Mouse (Mus musculus): Measurements from ENCODE around the gene 1110012L19Rik. TPM values are rescaled to one million over a fixed set of nuclear protein-coding genes. Genes with fewer than 3 reads are reported as not detected.
"Not testable (repeated sequence)": the region's sequence is repeated elsewhere in the genome, so short reads cannot be mapped to it uniquely, and the experiment has no call there.

Gene 1110012L19Rik
- 21.0 and 22.5 TPM in 2 replicates for total RNA-seq (2021)
- long read RNA-seq, experiment 1, transcript 1110012L19Rik-201 (3 exons, 1,094 nt) = major isoform, 35 of 37 reads
- long read RNA-seq, experiment 1, partial matches to known transcripts = 2 of 37 reads
- long read RNA-seq, experiment 1, other reads (novel, unspliced or antisense) = 0 of 37 reads
- long read RNA-seq, experiment 2, transcript 1110012L19Rik-201 (3 exons, 1,094 nt) = major isoform, 25 of 26 reads
- long read RNA-seq, experiment 2, partial matches to known transcripts = 1 of 26 reads
- long read RNA-seq, experiment 2, other reads (novel, unspliced or antisense) = 0 of 26 reads

DNA sequence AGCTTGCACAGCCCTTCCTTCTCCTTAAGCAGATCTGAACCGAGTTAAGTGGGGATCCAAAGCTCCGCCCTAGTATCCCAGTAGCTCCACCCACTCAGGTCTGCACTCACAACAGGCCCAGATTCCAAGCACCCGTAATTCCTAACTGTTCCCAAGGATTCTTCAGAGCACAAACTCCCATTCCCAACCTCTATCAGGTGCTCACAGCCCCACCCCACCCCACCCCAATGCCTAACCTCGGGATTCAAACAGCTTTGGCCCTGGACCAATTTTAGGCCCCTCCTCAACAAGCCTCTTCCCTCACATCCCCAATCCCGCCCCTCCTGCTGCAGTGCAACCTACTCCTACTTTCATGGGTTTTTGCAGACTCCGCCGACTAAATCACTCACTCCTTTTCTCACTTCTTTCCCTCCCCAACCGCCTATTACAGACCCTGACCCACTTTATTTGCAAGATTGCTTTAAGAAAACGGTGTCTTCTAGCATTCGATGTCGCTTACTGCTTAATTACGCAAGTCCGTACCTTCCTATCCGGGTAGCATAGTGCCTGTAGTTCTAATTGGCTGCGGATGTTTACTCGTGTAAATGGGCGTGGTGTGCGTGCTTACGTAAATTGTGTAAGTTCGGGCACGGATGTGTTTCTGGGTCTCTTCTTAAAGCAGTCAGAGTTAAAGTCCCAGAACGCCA lies at the start of gene 1110012L19Rik:
Gene 1110012L19Rik, plus strand, starts transcription at position 602 of the 686 bp plus-strand sequence.
- peak; percentile 78 for DNase-seq

DNA sequence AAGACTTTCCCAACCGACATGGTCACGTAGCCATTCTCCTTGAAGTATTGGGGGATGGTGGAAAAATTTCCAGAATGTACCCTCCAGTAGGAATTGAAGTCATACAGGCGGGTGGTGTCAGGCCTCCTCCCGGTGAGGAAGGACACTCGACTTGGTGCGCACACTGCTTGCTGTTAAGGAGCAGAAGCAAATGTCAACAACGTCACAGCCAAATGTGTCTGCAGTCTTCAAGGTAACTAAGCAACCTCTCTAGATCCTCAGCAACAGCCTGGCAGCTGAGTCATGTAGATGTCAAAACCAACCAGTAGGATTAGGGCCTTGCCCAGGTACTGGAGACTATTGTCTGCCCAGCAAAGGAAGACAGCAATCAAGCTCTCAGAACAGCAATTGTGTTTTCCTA lies 22.7 kb upstream of the 1110012L19Rik start:
- no peak for DNase-seq

DNA sequence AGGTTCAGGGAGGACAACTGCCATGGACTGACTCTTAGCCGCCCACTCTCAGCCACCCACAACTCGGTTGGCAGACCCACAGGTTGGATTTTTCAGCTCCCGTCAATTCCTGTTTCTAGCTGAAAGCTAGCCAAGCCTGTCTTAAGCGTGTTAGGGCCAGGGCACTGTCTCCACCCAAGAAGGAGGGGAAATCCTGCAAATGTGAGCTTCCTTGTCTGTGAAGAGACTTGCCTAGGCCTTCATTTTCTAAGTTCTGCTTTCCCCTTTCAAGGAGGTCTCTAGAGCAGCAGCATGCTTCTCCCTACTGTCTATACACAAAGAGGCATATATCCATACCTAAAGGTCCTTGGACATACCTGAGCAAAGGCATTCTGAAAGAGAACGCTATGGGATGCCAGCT lies 22.2 kb upstream of the 1110012L19Rik start:
- DNase-seq = no peak

DNA sequence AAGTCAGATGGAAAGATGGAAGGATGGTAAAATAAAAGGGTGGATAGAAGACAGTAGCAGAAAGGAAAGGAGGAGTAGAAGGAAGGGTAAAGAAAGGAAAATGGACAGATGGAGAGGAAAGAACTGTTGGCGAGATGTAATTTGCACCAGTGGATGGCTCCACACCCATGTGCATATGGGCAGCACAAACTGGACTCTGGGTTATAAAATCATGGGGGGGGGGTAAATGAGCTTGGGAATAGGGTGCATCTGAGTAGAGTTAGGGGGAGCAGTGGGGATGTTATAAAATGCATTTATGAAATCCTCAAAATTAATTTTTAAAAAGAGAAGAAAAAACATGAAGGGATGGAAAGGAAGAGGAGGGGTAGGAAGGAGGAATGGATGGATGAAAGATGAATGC lies 21.5 kb upstream of the 1110012L19Rik start:
- no peak for DNase-seq

DNA sequence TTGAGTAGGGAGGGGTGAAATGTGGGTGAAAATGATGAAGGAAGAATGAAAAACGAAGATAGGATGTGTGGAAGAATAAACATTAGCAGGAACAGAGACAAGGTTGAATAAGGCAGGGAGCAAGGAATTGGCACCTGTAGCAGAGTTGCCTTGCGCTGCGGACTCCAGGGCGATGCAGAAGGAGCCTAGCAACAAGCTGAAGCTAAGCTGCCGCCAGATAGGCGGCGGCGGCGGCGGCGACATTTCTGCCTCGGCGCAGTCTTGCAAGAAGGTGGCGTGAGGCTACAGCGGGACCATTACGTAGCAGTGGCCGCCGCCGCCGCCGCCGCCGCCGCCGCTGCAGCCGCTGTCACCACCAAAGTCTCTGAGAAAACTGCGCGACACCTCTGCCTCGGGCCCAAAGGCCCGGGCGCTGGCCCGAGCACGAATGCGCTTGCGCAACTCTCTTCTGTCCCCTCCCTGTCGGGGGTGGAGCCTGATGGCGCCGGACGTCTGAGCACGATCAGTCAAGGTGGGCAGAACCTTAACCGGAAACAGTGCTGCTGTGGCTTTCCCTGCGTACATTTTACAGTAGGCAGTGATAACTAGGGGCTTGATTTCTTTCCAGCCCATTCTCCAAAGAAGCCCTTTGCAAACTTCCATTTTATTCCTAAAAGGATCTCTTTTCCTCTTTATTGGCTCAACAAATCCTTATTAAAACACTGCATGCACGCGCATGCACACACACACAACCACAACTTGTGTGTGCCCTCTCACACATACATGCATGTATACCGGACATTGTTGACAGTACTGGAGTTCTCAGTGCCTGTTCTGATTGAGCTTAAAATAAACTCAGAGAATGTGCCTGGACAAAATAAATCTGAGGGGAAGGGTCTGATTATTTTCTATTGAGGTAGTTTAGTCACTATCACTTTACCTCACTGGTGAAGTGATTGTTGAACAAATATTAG lies 20.7 kb upstream of the 1110012L19Rik start, which contains the start of gene Ids:
Gene Ids, minus strand, starts transcription at position 424 of the 953 bp plus-strand sequence.
- DNase-seq = peak; percentile 93

DNA sequence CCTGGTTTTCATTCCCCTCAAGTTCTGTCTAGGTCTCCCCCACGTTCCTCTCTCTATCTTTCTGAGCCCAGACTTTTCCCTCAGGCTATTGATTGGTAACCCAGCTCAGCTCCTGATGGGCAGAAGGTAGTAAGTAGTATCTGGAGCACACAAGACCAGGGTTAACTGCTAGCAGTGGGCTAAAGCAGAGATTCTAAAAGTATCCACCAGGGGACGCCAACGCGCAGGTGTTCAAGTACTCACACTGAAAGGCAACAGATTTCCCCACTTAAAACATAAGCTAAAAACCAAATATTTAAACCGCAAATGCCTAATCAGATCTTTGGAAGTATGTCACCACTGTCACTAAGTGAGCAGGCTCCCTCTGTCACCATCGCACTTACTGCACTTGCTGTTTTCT lies 15.9 kb upstream of the 1110012L19Rik start:
- DNase-seq = not testable (repeated sequence)

DNA sequence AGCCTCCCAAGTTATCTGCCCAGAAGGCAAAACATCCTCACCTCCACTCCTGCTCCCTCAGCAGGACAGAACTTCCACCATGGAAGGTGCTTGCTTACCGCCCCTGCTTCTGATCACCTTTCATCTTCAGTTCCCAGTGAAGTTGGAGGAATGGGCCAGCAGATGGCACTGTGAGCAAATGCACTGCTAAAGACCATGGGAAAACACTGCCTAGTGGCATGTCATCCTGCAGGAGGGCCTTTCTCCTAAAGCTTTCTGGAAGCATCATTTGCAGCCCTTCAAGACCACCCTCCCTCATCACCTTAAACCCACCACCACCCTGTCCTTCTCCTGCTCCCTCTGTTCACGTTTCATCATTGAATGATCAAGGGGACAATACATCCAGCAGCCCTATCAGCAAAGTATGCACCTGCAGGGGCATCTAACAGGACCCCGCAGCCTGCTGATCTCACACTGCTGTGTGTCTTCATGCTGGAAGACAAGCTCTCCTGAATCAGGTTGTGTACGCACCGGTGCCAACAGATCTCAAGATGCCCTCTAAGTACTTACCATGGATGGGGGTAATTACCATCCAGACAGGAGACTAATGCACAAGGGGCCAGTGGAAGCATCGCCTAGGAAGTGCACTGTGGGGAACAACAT lies 11.1 kb upstream of the 1110012L19Rik start:
- DNase-seq = not testable (repeated sequence)

DNA sequence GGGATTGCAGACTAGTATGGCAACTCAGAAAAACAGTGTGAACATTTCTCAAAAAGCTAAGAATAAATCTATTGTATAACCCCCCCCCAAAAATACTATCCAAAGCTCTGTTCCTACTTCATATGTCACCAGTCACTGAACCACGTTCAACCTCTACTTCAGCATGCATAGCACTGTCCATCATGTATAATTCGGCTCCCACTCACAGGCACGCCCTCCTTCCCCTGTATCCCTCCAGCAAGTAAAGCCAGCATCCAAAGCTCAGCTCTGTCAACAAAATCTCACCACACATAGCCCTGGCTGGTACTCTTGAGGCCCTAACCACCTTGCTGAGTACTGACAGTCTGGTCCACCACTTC lies 781 bp upstream of the 1110012L19Rik start:
- DNase-seq = no peak

DNA sequence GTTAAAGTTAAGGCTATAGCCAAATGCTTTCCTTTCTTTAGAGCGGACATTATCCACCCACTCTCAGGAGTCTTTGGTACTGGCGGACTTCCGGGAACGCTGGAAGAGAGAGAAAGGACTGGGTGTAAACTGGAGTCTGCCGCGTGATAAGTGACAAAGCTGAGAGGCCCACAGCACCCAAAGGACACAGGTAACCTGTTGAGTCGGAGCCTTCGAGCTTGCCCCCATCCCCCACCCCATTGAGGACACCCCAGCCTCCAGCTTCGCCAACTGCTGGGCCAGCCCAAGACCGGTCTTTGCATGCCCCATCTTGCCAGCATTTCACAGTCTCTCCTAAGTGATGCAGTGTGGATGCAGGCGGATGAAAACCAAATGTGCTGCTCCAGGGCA lies 280 bp downstream of the 1110012L19Rik start:
- DNase-seq = peak; percentile 38

DNA sequence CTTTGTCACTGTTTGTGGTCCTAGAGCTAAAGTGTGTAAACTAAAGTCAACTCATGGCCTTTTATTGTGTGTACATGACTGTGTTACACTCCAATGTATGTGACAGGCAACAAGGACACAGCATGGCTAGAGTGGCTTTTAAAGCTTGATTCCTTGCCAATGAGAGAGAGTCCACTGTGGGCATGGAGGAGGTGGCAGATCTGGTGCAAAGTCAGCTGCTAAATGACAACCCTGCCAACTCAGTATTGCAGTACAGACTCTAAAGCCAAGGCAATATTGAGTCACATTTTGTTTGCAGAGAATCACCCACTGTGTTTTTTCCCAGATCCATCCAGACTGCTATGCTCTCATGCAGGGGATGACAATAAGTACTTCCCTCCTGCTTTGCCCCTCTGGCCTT lies 7.0 kb downstream of the 1110012L19Rik start:
- DNase-seq = not testable (repeated sequence)

DNA sequence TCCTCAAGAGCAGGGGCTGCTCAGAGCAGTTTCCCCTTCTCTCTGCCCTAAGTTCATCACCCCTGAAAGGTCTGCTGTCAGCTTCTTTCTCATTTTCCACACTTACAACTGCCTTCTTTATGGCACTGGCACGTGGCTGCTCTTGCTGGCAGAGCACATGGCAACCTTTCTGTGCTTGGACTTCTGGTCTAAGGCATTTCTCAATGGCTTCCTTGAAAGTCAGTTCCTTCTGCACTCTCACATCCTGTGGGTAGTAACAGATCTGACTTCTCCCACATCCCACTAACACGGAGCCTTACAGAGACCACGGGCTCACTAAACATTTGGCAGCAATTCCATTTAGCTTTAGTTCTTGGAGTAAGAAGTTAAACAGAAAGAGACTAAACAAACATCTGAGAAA lies 39.8 kb downstream of the 1110012L19Rik start:
- DNase-seq = not testable (repeated sequence)

Other genes starting within 250 kb of the 1110012L19Rik start
- 25.9 and 32.0 TPM in 2 replicates for gene Ids, start 20.8 kb upstream of the 1110012L19Rik start, total RNA-seq (2021)
- gene Tmem185a, start 91.3 kb downstream of the 1110012L19Rik start, total RNA-seq (2021) = 42.8 and 48.2 TPM in 2 replicates

Measured in adrenal gland, postnatal 14 days (tissue).